Mouse (Mus musculus) adrenal gland, postnatal 36 days (tissue): ENCODE measurements at regions not wholly inside any gene's neighbourhood (a gene's known extent, or its start where the extent isn't known, plus 50 kb on each side); places are given as distances from the start of the nearest gene placed in this dataset.

Experiments
- DNase-seq, 2 experiments: peaks; one replicate each; pipeline ENCODE4 v3.0.0; 2021; ENCODE audit warnings: mixed read lengths in 1 of 2

DNA sequence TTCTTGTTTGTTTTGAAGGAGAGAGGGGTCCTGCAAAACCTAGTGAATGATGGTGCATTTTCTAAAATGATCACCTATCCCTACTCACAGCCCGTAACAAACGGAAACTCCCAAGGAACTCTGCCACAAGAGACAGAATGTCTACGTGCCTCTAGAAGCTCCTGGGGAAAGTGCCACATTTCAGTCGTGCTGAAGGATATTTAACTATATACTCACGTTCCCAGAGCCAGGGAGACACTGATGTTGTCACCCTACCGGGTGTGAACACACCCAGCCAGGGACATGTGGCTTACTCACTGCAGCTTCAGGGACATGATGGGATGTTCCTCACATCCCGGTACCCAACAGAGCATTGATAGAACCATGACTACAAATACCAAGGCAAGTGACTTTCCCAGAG, 456.7 kb downstream of the Irx1 start:
- DNase-seq: no peak

DNA sequence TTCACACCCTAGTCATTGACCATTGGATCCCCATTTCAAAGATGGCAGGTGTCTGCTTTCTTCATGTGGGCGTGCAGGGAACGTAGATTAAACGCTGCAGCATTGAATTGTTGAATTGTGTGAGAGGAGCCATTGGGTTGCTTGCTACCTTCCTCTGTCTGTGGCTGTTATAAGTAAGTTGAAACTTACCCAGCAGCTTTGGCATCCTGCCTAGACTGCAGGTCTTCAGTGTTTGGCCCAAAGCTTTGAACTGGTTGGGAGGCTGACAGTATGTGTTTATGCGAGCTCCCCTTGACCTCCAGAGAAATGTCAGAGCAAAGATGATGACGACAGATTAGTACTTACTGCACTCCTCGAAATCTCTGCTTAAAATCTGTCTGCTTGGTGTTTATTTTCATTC, 473.8 kb downstream of the Irx1 start:
- DNase-seq: peak; percentile 16 to 48

DNA sequence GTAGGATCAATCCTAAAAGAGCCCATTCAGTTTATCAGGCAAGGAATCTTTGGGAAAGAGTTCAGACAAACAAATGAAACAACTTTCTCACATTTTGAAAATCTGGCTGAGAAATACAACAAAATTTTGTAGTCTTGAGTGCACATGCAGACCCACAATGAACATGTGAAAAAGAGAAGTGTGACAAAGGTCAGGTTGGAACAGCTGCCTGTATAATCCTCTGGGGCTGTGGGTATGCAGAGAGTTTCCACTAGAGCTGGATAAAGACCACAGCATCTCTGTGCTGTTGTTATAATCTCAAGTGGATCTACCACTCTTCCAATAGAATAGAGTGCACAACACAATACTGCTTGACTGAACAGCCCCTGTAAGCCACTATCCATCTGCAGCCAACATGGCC, 482.3 kb downstream of the Irx1 start:
- no peak for DNase-seq

GRCm38 (mm10) chr13:71461552-71461951, 502.0 kb downstream of the Irx1 start:
- DNase-seq: no peak

DNA sequence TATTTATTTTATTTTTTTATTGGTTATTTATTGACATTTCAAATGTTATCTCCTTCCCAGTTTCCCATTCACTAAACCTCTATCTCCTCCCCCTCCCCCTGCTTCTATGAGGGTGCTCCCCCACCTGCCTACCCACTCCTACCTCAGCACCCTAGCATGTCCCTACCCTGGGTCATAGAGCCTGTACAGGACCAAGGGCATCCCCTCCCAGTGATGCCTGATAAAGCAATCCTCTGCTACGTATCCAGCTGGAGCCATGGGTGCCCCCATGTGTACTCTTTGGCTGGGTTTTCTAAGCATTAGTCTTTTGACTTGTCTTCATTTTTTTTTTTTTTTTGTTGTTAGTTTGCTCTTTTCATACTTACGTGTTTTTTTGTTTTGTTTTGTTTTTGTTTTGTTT, 502.9 kb downstream of the Irx1 start:
- no peak for DNase-seq

GRCm38 (mm10) chr13:71460097-71460496, 503.4 kb downstream of the Irx1 start:
- DNase-seq: no peak

DNA sequence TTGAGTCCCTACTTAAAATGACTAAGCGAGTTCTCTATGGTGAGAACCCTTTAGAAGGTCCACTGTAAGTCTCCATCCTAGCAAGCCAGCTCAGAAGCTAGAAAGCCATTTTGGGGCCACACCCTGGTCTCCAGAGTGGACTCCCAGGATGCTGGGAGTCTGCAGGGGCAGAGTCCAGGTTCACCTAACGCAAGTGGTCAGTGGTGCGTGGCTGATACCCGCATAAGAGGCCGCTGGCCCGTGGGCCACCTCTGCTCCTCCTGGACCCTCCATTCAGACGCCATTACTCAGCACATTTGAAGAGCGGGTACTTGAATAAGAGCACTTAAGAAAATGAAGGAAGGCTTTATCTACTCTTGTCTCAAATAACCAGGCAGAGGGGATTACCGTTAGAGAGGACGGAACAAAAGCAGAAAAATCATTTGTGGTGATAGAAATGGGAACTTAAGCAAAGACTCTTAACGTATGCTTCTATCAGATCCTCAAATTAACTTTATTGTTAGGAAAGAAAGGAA, 504.4 kb downstream of the Irx1 start:
- DNase-seq: no peak

DNA sequence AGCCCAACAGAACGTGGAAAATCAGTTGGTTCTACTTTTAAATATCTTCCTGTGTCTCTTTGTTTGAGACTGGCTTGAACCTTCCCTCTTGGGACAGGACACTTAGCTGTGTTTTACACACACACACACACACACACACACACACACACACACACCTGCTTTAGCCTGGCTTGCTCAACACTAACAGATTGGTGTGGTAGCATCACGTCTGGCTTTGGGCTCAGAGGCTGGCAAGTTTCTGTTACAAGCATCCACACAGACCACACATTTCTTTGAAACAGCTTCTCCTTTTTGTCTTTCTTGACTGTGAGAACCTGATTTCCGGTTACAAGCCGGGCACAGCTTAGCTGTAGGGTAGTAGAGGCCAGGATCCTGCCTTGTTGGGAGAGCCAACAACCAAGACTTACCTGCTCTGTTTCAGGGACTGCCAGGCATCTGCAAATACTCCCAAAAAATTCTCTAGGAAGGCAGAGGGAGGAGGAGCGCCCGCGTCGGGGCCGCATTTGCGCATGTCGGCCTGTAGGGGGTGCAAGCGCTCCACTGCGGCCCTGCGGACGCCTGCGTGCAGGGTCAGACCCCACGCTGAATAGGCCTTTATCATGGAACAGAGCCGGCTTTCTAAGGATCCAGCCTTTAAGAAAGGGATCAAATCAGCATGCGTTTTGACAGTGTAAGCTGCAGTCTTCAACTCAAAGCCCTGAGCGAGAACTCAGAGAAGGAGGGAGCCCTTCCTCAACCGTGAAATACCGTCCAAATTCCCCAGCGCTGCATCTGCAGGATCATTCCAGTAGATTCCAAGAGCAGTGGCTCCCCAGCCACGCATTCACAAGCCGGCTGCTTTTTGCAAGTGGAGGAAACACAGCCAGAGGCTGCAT, 505.2 kb downstream of the Irx1 start:
- DNase-seq: peak; percentile 68 to 77

DNA sequence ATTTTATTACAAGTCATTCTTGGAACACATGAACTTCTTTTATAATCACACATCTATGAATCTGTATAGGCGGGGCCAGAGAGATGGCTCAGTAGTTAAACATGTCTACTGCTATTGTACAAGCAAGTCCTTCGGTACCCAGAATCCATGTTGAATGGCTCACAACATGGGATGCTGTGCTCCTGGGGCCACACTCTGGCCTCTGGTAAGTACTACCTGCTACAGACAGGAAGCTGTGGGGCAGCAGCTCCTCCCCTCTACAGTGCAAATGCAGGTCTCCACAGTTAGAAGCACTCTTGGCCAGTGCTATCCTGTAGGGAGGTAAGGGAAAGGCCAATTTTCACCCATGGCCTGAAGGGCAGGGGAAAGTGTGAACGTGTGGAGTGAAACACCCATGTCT, 506.0 kb downstream of the Irx1 start:
- no peak for DNase-seq

DNA sequence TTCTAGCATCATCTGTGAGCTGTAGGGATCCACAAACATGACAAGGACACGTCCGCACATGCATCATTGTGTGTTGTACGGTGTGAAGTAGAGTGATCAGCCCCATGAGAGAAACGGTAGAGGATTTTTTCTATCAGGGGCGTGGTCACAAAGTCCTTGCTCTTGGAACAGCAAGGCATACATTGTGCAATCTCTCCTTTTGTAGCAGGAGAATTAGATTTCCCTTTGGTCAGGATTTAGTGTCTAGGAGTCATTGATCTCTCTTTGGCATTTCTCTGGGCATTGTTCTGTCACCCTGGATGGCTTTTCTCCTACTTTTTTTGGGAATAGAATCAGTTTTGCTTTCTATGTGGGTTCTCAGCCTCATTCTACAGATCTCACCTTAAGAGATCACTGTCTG, 511.3 kb downstream of the Irx1 start:
- no peak for DNase-seq

GRCm38 (mm10) chr13:71437601-71438099, 525.9 kb downstream of the Irx1 start:
- DNase-seq: no peak

DNA sequence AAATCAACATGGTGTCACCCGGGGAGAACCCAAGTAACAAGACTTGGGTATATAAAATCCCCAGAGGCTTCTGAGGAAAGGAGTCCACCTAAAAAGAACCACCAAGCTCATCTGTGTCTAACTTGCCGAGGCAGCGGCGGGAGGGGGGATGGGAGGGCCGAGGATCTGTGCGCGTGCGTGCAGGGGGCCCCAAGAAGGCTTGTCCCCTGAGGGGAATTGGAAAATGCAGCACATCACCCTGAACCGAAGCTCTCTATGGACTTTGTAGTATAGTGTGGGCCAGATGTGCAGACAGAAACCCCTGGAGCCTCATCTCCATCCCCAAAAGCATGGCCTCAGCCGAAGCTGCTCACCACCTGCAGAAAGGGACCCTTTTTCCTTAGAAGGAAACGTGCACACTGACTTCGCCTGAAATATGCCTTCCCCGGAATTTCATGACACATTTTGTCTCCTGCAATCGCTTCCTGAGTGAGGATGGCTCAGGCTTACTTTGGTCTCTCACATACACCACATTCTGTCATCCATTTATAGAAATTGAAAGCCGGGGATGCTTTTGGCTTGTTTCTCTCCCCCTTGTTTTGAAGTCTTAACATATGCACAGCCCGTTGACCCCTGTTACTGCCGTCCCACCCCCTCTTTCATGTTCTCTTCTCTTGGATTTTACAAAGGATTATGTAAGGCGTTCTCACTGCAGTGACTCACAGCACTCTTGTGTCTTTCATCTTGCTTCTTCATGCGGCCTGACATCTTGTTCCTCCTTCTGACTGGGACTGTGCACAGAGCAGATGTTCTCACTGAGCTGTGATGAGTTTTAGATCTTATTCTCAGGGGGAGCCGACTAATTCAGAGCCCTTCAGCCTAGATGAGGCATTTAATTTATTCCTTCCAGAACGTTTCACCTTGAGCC, 559.6 kb downstream of the Irx1 start:
- DNase-seq: no peak

- DNase-seq: no peak
Observed at GRCm38 (mm10) chr13:71393716-71394309, 552.2 kb upstream of the Adamts16 start.

DNA sequence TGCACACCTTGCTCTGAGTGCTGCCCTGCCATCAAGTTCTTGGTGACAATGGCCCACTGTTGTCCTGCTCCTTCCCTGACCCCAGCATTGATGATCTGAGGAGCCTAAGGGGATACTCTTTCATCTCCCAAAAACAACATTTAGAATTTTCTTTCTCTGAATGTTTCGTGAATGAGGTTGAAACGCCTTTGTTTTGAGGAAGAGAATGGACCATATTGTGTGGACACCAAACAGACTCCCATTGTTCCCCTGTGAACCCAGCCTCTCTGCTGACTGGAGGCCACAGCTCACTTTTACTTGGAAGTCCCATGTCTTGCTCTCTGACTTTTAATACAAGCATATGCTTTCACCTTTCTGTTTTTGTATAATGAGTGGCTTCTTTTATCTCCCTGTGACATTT, 537.0 kb upstream of the Adamts16 start:
- DNase-seq: no peak

GRCm38 (mm10) chr13:71375909-71376606, 534.4 kb upstream of the Adamts16 start:
- peak in 1 of 2 experiments; percentile 7 for DNase-seq

- DNase-seq: no peak
Observed at GRCm38 (mm10) chr13:71372701-71373685, 531.4 kb upstream of the Adamts16 start.

GRCm38 (mm10) chr13:71369832-71370231, 528.2 kb upstream of the Adamts16 start:
- no peak for DNase-seq

DNA sequence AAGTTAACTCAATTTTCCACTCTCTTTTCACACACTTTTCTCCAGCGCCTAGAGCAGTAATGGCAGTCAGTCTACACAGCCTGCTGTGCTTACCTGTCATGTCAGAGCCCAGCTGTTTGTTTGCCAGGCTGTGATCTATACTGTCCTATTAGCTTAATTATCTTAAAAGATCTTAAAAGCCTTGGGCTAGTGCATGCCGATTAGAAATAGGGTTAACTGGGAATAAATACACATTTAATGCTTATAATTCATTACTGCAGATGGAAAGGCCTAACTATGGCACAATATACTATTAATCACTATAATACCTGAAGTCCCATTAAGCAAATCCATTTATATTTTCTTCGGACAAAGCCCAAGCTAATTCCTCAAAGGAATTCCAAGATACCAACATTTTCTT, 523.6 kb upstream of the Adamts16 start:
- DNase-seq: no peak

DNA sequence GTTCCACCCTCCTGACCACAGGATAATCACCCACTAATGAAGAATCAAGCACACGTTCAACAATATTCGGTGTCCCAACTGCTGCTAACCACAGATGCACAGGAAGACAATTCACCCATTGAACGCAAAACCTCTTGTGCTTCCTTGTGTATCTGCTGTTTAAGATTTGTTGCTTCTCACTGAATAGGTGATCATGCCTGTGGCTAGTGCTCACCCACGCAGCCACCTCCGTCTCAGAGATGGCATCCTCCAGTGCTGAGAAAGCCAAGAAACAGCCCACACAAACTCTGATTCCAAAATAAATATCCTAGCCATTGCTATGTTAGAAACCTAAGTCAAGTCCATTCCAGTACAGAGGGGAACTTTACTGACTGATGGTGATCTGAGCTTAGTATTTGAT, 520.7 kb upstream of the Adamts16 start:
- DNase-seq: no peak

GRCm38 (mm10) chr13:71359112-71359511, 517.5 kb upstream of the Adamts16 start:
- no peak for DNase-seq
